19 mouse cellular contexts compared by ENCODE assay signal in the genomic region with DNA sequence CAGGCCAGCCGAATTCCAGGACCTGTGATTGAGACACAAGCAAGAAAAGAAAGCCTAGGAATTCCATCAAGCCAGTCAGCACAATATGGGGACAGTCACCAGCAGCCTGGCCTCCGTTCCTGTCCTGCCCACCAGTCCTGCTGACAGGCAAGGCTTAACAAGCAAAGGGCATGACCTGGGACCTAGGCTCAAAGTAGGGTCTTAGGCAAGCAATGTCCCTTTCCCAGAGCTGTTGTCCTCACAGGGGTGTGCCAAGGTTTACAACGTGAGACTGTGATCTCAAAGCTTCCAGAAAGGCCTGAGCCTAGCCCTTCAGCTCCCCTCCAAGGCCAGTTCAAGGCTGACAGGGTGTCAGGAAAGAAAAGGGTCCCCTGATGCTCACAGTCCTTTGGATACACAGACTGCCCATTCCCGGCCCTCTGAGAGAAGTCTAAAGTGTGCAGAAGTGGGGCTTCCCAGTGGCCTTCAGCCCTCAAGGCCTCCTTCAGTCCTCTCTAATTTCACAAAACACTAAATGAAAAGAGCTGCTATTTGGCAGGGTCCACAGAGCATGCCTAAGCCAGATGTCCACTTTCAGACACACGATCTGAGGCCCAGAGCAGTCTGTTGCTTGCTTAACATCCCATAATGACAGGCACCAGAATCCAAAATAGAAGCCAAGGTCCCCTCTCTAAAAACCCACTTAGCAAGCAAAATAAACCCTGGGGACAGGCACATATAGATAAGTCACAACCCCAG.
A peak's percentile ranks its signal among the peaks of the same experiment; 100 is the strongest.
DNase-seq lines count a peak whose midpoint lies in the region; ATAC-seq and TF ChIP-seq lines count a peak whose summit lies in the region.
"Had no signal": no experiment of that assay in that cellular context is flagged by ENCODE, and none has a peak within 500 bp of the region (broad histone marks: within the 10 kb centered on the region; RNA-seq: fewer than 3 reads in every experiment).

No protein-coding gene starts in this region.

- H3K4me3 ChIP-seq in heart, embryonic 16.5 days (ENCODE audit: low read length), result no peak overlapping the region
- H3K4me3 ChIP-seq in heart, embryonic 11.5 days (ENCODE audit: low read depth, low read length), result no peak overlapping the region
- no peak overlapping the region for H3K4me3 ChIP-seq in lung, embryonic 14.5 days (ENCODE audit: low read depth, low read length)
- H3K4me3 ChIP-seq in lung, postnatal 0 days (ENCODE audit: low read depth, low read length), result no peak overlapping the region
- H3K4me3 ChIP-seq: neural tube, embryonic 15.5 days had no signal

- TF ChIP-seq EP300 in lung, postnatal 0 days (IDR thresholded peaks at IDR 0.05), result no peak; the same call in 1 of the 2 replicates

- TF ChIP-seq CTCF in lung, embryonic 14.5 days (IDR thresholded peaks at IDR 0.05; ENCODE audit: low read depth), result 0 out of 2 replicates have a peak, but pooled peaks have one; percentile 13
- TF ChIP-seq CTCF in lung, postnatal 0 days (IDR thresholded peaks at IDR 0.05), result no peak

- WGBS in heart, embryonic 16.5 days, result 40% methylated on average over 5 of the region's 5 CpGs
- 47% methylated on average over 5 of the region's 5 CpGs for WGBS in heart, embryonic 11.5 days (ENCODE audit: insufficient replicate concordance)
- 32% methylated on average over 5 of the region's 5 CpGs for WGBS in lung, embryonic 14.5 days
- WGBS in lung, postnatal 0 days, result 39% methylated on average over 5 of the region's 5 CpGs

- peak overlapping the region; percentile 37 for H3K27ac ChIP-seq in heart, embryonic 16.5 days (ENCODE audit: low read length)
- no peak overlapping the region for H3K27ac ChIP-seq in heart, embryonic 11.5 days (ENCODE audit: low read depth, low read length)
- H3K27ac ChIP-seq in lung, embryonic 14.5 days (ENCODE audit: low read depth), result peak overlapping the region; percentile 91
- peak overlapping the region; percentile 95 for H3K27ac ChIP-seq in lung, postnatal 0 days (ENCODE audit: low read length)
- H3K27ac ChIP-seq: neural tube, embryonic 15.5 days had no signal

- no peak overlapping the region for H3K4me2 ChIP-seq in heart, embryonic 16.5 days (ENCODE audit: low read depth, low read length)
- H3K4me2 ChIP-seq in heart, embryonic 11.5 days, result no peak overlapping the region
- no peak overlapping the region for H3K4me2 ChIP-seq in lung, embryonic 14.5 days
- no peak overlapping the region for H3K4me2 ChIP-seq in lung, postnatal 0 days (replicated peaks; ENCODE audit: low read depth, low read length)
- H3K4me2 ChIP-seq: neural tube, embryonic 15.5 days had no signal

- no peak for ATAC-seq in heart, embryonic 16.5 days (replicated peaks; ENCODE audit: extremely low read depth, insufficient read depth, low FRiP score)
- no peak for ATAC-seq in heart, embryonic 11.5 days (replicated peaks; ENCODE audit: insufficient number of reproducible peaks, low FRiP score, low TSS enrichment)
- ATAC-seq in lung, embryonic 14.5 days (ENCODE audit: insufficient read depth), result peak; percentile 65
- ATAC-seq in lung, postnatal 0 days, result peak; percentile 26
- ATAC-seq in erythroblast, adult 5-6 weeks (replicated peaks; ENCODE audit: low FRiP score, poor library complexity, severe bottlenecking), result no peak
- ATAC-seq: liver, postnatal 0 days; midbrain, embryonic 16.5 days had no signal

- DNase-seq in gastrocnemius, postnatal 10 days, result peak; percentile 5
- DNase-seq in gastrocnemius, postnatal 25 days, result no peak
- DNase-seq in lung, embryonic 14.5 days, result peak; percentile 88
- DNase-seq in lung, postnatal 14 days, result no peak
- peak; percentile 85 for DNase-seq in lung, postnatal 0 days (ENCODE audit: low spot score)
- DNase-seq: cerebellum, adult 11-12 months; cerebellum, postnatal 14 days; kidney, adult 11 months; kidney, postnatal 14 days; liver, postnatal 0 days; right cerebral cortex, postnatal 14 days; spleen, adult 18-20 months; thymus, adult 18-20 months; thymus, postnatal 4 days had no signal

- H3K4me1 ChIP-seq in heart, embryonic 16.5 days (ENCODE audit: control insufficient read depth, insufficient read depth, low read length), result peaks cover 41% of the 10 kb centered on the region
- peaks cover 31% of the 10 kb centered on the region for H3K4me1 ChIP-seq in heart, embryonic 11.5 days (ENCODE audit: control insufficient read depth, insufficient read depth, low read length)
- peaks cover 25% of the 10 kb centered on the region for H3K4me1 ChIP-seq in lung, embryonic 14.5 days (ENCODE audit: insufficient read depth)
- peaks cover 8% of the 10 kb centered on the region; the same call in 1 of the 2 replicates for H3K4me1 ChIP-seq in lung, postnatal 0 days (ENCODE audit: insufficient read depth, low read depth, low read length)
- H3K4me1 ChIP-seq: neural tube, embryonic 15.5 days had no signal

- no peaks in the 10 kb centered on the region for H3K27me3 ChIP-seq in heart, embryonic 16.5 days (ENCODE audit: control insufficient read depth, insufficient read depth, low read length)
- H3K27me3 ChIP-seq in heart, embryonic 11.5 days (ENCODE audit: control insufficient read depth, insufficient read depth, low read length), result no peaks in the 10 kb centered on the region
- H3K27me3 ChIP-seq in lung, embryonic 14.5 days (ENCODE audit: insufficient read depth, low read length), result no peaks in the 10 kb centered on the region
- H3K27me3 ChIP-seq in lung, postnatal 0 days (replicated peaks; ENCODE audit: insufficient read depth, low read length), result no peaks in the 10 kb centered on the region
- H3K27me3 ChIP-seq: neural tube, embryonic 15.5 days had no signal

- no peaks in the 10 kb centered on the region for H3K9me3 ChIP-seq in heart, embryonic 16.5 days (replicated peaks; ENCODE audit: control insufficient read depth, low read length)
- H3K9me3 ChIP-seq in heart, embryonic 11.5 days (replicated peaks; ENCODE audit: control insufficient read depth, low read length), result no peaks in the 10 kb centered on the region
- H3K9me3 ChIP-seq in lung, embryonic 14.5 days (ENCODE audit: low read depth, low read length), result no peaks in the 10 kb centered on the region
- H3K9me3 ChIP-seq in lung, postnatal 0 days (ENCODE audit: low read length), result no peaks in the 10 kb centered on the region
- H3K9me3 ChIP-seq: neural tube, embryonic 15.5 days had no signal

- peaks cover 53% of the 10 kb centered on the region for H3K36me3 ChIP-seq in heart, embryonic 16.5 days (ENCODE audit: control insufficient read depth, insufficient read depth)
- peaks cover 31% of the 10 kb centered on the region for H3K36me3 ChIP-seq in heart, embryonic 11.5 days (ENCODE audit: control insufficient read depth, insufficient read depth, low read length)
- peaks cover 65% of the 10 kb centered on the region for H3K36me3 ChIP-seq in lung, embryonic 14.5 days (ENCODE audit: insufficient read depth)
- H3K36me3 ChIP-seq in lung, postnatal 0 days (ENCODE audit: insufficient read depth, low read length), result peaks cover 62% of the 10 kb centered on the region
- H3K36me3 ChIP-seq: neural tube, embryonic 15.5 days had no signal

- H3K9ac ChIP-seq in heart, embryonic 16.5 days (ENCODE audit: low read length), result no peak overlapping the region
- H3K9ac ChIP-seq in heart, embryonic 11.5 days (ENCODE audit: low read depth, low read length), result no peak overlapping the region; the same call in 1 of the 2 replicates
- no peak overlapping the region for H3K9ac ChIP-seq in lung, embryonic 14.5 days
- no peak overlapping the region for H3K9ac ChIP-seq in lung, postnatal 0 days (replicated peaks; ENCODE audit: low read depth)
- H3K9ac ChIP-seq: liver, postnatal 0 days; neural tube, embryonic 15.5 days had no signal

Comparison
In these comparisons a context has a peak if more than half of its experiments do, and no peak if none do; other contexts are left out.
1. DNase-seq: peak in gastrocnemius, postnatal 10 days (single experiment), lung, embryonic 14.5 days (single experiment) and lung, postnatal 0 days (single experiment); none in gastrocnemius, postnatal 25 days (single experiment) and lung, postnatal 14 days (single experiment).
2. ATAC-seq: peak in lung, embryonic 14.5 days (single experiment) and lung, postnatal 0 days (single experiment); none in heart, embryonic 16.5 days (single experiment), heart, embryonic 11.5 days (single experiment) and erythroblast, adult 5-6 weeks (single experiment).